Mouse (Mus musculus) heart, adult 2 months (tissue): ENCODE results near the gene Ndufab1. TPM values are rescaled to one million over a fixed set of nuclear protein-coding genes. Genes with fewer than 3 reads are reported as not detected.
A peak's percentile ranks its signal among the peaks of the same experiment; 100 is the strongest.

ENCODE experiments used
- DNase-seq, 2 experiments: peaks; one replicate each; pipeline ENCODE4 v3.0.0; 2021
- H3K27ac ChIP-seq: fragments of 200-600 bp; 2 replicates; pipeline ENCODE4 v1.8.1; 2022
- H3K27me3 ChIP-seq: fragments of 200-500 bp; 2 replicates; pipeline ENCODE4 v1.6.1; 2012; ENCODE audit warnings: mild to moderate bottlenecking, low read length, inconsistent platforms, mixed read lengths; ENCODE audit not compliant: control insufficient read depth, insufficient read depth
- H3K36me3 ChIP-seq: fragments of 200-500 bp; 2 replicates; pipeline ENCODE4 v1.6.1; 2012; ENCODE audit warnings: low read length, inconsistent platforms; ENCODE audit not compliant: control insufficient read depth, insufficient read depth
- H3K4me1 ChIP-seq: fragments of 200-500 bp; 2 replicates; pipeline ENCODE4 v1.6.1; 2011; ENCODE audit warnings: low read length; ENCODE audit not compliant: control insufficient read depth, insufficient read depth
- H3K4me3 ChIP-seq: fragments of 200-600 bp; 2 replicates; pipeline ENCODE4 v1.8.1; 2022
- H3K79me2 ChIP-seq: fragments of 200-500 bp; replicated peaks from 2 replicates; pipeline ENCODE4 v1.6.1; 2012; ENCODE audit warnings: mild to moderate bottlenecking, inconsistent platforms, low read length, moderate library complexity, mixed read lengths; ENCODE audit not compliant: control insufficient read depth, insufficient read depth
- H3K9ac ChIP-seq: fragments of 200-500 bp; 2 replicates; pipeline ENCODE4 v1.6.1; 2012; ENCODE audit warnings: low read depth, mild to moderate bottlenecking, control low read depth, inconsistent platforms, low read length, mixed read lengths
- CTCF ChIP-seq: fragments of 200-600 bp; IDR thresholded peaks from 2 replicates; pipeline ENCODE4 v1.8.1; 2022; ENCODE audit warnings: antibody characterized with exemption, mild to moderate bottlenecking, moderate library complexity
- EP300 ChIP-seq: fragments of 200-500 bp; IDR thresholded peaks from 2 replicates; pipeline ENCODE4 v1.6.1; 2011; ENCODE audit warnings: low read depth, low read length, control low read depth; ENCODE audit not compliant: insufficient read depth
- POLR2A ChIP-seq: fragments of 200-500 bp; IDR thresholded peaks from 2 replicates; pipeline ENCODE4 v1.6.1; 2011; ENCODE audit warnings: mild to moderate bottlenecking, low read depth, low read length, control low read depth; ENCODE audit not compliant: insufficient read depth
- WGBS: fragments of 180-500 bp; shearing (Covaris S2); methylation state at CpG from one replicate; pipeline ENCODE4 v1.1.7; 2018; 5-methylcytosine and 5-hydroxymethylcytosine counted together
- intact Hi-C: fragments of 180-260 bp; cut with DNase I; formaldehyde crosslinking; loops from one replicate; pipeline ENCODE4 v1.15.1; 2025
- polyA plus RNA-seq: library from polyadenylated mRNA; depleted of rRNA; stranded (reverse); fragments of >200 nt; gene quantifications from 2 replicates; pipeline ENCODE4 v1.2.3, GENCODE M21; 2012
- total RNA-seq, 2 experiments: library from RNA; stranded (reverse); gene quantifications; 2 replicates each; pipeline ENCODE4 v1.2.3; 2021

The Ndufab1 gene
- total and polyA plus RNA-seq, 3 experiments = 847 to 1,742 (median 1,546) TPM

DNA sequence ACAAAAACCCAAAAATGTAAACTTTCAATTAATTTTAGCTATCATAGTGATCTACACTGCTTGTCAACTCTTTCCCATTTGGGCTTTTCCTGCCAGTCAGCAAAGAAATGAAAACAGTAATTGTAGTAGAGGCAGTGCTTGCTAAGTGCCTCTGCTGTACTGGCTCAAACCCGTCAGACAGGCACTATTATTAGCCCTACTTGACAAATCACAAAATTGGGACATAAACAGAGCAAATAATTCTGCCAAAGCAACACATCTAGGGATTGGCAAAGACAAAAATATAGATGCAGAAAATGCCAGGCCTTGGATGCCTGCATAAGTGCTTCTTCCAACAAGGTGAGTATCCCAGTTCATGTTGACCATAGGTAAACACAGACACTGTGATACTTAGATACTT is 36.0 kb downstream of the Ndufab1 start:
- peak overlapping the region; percentile 98 for H3K27ac ChIP-seq
- WGBS = 55% methylated on average over 1 of the region's 1 CpGs
- DNase-seq = no peak
- H3K9ac ChIP-seq = 0 out of 2 replicates have a peak overlapping the region, but pooled peaks have one; percentile 15
- no peak for TF ChIP-seq CTCF
- TF ChIP-seq POLR2A = no peak
- TF ChIP-seq EP300 = no peak
- peaks cover 27% of the 10 kb centered on the region for H3K36me3 ChIP-seq
- peaks cover 8% of the 10 kb centered on the region for H3K4me1 ChIP-seq
- H3K79me2 ChIP-seq = peaks cover 6% of the 10 kb centered on the region
- no peak overlapping the region for H3K4me3 ChIP-seq
- no peaks in the 10 kb centered on the region for H3K27me3 ChIP-seq
- intact Hi-C loops = loop anchor here (2.0 to 5.0 kb wide), 3 partner anchors 21 to 83 kb away; partner anchors contain the start of genes Cog7, Dctn5 and Palb2

- no peak overlapping the region for H3K27ac ChIP-seq
- WGBS = 77% methylated on average over 5 of the region's 5 CpGs
- H3K36me3 ChIP-seq = peaks cover 7% of the 10 kb centered on the region
- intact Hi-C loops = no loop called here
- H3K4me3 ChIP-seq = no peak overlapping the region
- H3K9ac ChIP-seq = no peak overlapping the region
- no peak for DNase-seq
- H3K4me1 ChIP-seq = no peaks in the 10 kb centered on the region; the same call in 1 of the 2 replicates
- H3K27me3 ChIP-seq = no peaks in the 10 kb centered on the region
- no peak for TF ChIP-seq EP300
- TF ChIP-seq POLR2A = no peak
- no peak for TF ChIP-seq CTCF
- H3K79me2 ChIP-seq = no peaks in the 10 kb centered on the region
Measured at GRCm38 (mm10) chr7:122056633-122057032, 45.1 kb downstream of the Ndufab1 start.

GRCm38 (mm10) chr7:122050834-122051233 is 50.9 kb downstream of the Ndufab1 start:
- WGBS = 11% methylated on average over 1 of the region's 1 CpGs
- Histone ChIP-seq H3K36me3 (peaks cover 9% of the 10 kb centered on the region), H3K27me3 (no peaks in the 10 kb centered on the region), H3K79me2 (no peaks in the 10 kb centered on the region), H3K4me3 (no peak overlapping the region), H3K27ac (no peak overlapping the region), H3K9ac (no peak overlapping the region), H3K4me1 (peaks cover 3% of the 10 kb centered on the region)
- intact Hi-C loops = no loop called here
- DNase-seq = no peak
- TF ChIP-seq EP300 (no peak), CTCF (no peak), POLR2A (no peak)

DNA sequence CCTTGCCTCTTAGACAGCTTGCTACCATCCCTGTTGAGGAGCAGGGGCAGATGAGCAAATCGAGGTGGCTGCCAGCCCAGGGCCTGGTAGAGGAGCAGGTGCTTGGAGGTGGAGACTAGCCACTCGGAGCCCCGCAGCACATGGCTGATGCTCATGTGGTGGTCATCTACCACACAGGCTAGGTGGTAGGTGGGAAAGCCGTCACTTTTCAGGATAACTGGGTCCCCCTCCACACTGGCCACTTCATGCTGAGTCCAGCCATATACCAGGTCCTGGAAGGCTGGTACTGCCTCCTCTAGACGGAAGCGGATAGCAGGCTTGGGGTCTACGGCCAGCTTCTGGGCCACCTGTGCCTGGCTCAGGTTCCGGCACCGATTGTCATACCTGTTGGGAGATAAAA is 53.5 kb downstream of the Ndufab1 start:
- H3K4me3 ChIP-seq = no peak overlapping the region
- intact Hi-C loops = no loop called here
- H3K4me1 ChIP-seq = peaks cover 4% of the 10 kb centered on the region
- no peaks in the 10 kb centered on the region for H3K79me2 ChIP-seq
- H3K27ac ChIP-seq = no peak overlapping the region
- no peak overlapping the region for H3K9ac ChIP-seq
- no peaks in the 10 kb centered on the region for H3K27me3 ChIP-seq
- peaks cover 9% of the 10 kb centered on the region for H3K36me3 ChIP-seq
- 89% methylated on average over 9 of the region's 9 CpGs for WGBS
- TF ChIP-seq POLR2A (no peak), EP300 (no peak), CTCF (no peak)
- DNase-seq = no peak

- H3K36me3 ChIP-seq = peaks cover 9% of the 10 kb centered on the region
Measured at GRCm38 (mm10) chr7:122046813-122047212, 54.9 kb downstream of the Ndufab1 start.

GRCm38 (mm10) chr7:122045711-122046110 is 56.0 kb downstream of the Ndufab1 start:
- H3K9ac ChIP-seq = no peak overlapping the region

More at GRCm38 (mm10) chr7:122046813-122047212, 54.9 kb downstream of the Ndufab1 start:
- Histone ChIP-seq H3K27ac (peak overlapping the region; percentile 91), H3K4me3 (no peak overlapping the region), H3K9ac (no peak overlapping the region), H3K27me3 (no peaks in the 10 kb centered on the region), H3K4me1 (peaks cover 4% of the 10 kb centered on the region), H3K79me2 (no peaks in the 10 kb centered on the region)
- 16% methylated on average over 2 of the region's 2 CpGs for WGBS
- DNase-seq = peak in 1 of 2 experiments; percentile 7
- intact Hi-C loops = no loop called here
- no peak for TF ChIP-seq CTCF

More at GRCm38 (mm10) chr7:122045711-122046110, 56.0 kb downstream of the Ndufab1 start:
- Histone ChIP-seq H3K27ac (peak overlapping the region; percentile 91), H3K4me1 (peaks cover 4% of the 10 kb centered on the region), H3K4me3 (no peak overlapping the region), H3K79me2 (no peaks in the 10 kb centered on the region), H3K27me3 (no peaks in the 10 kb centered on the region), H3K36me3 (peaks cover 9% of the 10 kb centered on the region)
- 56% methylated on average over 1 of the region's 1 CpGs for WGBS
- TF ChIP-seq CTCF (no peak), EP300 (no peak)
- intact Hi-C loops = loop anchor here (2.0 kb wide), 1 partner anchor 21 kb away; the partner anchor contains the start of genes Ears2 and Ubfd1
- DNase-seq = peak in 1 of 2 experiments; percentile 8
